Mouse (Mus musculus) left cerebral cortex, adult 8-10 months (tissue): ENCODE data around the gene Dnhd1. TPM values are rescaled to one million over a fixed set of nuclear protein-coding genes. Genes with fewer than 3 reads are reported as not detected.

Experiments used
- total RNA-seq, 4 experiments: library from RNA; stranded (reverse); gene quantifications; 2 replicates each; pipeline ENCODE4 v1.2.4; 2022

Dnhd1 gene
- total RNA-seq, 4 experiments from 2014 or later = 4.8 to 6.3 (median 5.7) TPM

Other genes with a start within 250 kb of the Dnhd1 start
- 1 to 10 TPM in 2 of 4 experiments, under 1 TPM in 2; 0.98 to 2.0 (median 1.1) TPM for gene Cnga4, start 246.3 kb upstream of the Dnhd1 start, total RNA-seq
- 10 to 100 TPM; 47.6 to 57.7 (median 52.5) TPM for gene Cckbr, start 225.1 kb upstream of the Dnhd1 start, total RNA-seq
- 10 to 100 TPM; 15.1 to 18.5 (median 17.0) TPM for gene Cavin3, start 168.5 kb upstream of the Dnhd1 start, total RNA-seq
- 100 to 1,000 TPM; 100 to 105 (median 101) TPM for gene Smpd1, start 96.5 kb upstream of the Dnhd1 start, total RNA-seq
- gene Apbb1, start 69.2 kb upstream of the Dnhd1 start, total RNA-seq = 100 to 1,000 TPM; 437 to 456 (median 444) TPM
- under 1 TPM; 0.33 to 0.63 (median 0.44) TPM for gene Hpx, start 50.7 kb upstream of the Dnhd1 start, total RNA-seq
- gene Trim3, start 17.3 kb upstream of the Dnhd1 start, total RNA-seq = 100 to 1,000 TPM; 137 to 154 (median 148) TPM
- 10 to 100 TPM; 63.0 to 74.1 (median 68.2) TPM for gene Timm10b, start 10.8 kb upstream of the Dnhd1 start, total RNA-seq
- gene Arfip2, start 10.4 kb upstream of the Dnhd1 start, total RNA-seq = 100 to 1,000 TPM in 1 of 4 experiments, 10 to 100 TPM in 3; 84.6 to 108 (median 91.6) TPM
- 10 to 100 TPM in 2 of 4 experiments, 1 to 10 TPM in 2; 9.3 to 13.0 (median 11.2) TPM for gene Gm45799, start 10.3 kb upstream of the Dnhd1 start, total RNA-seq
- gene Ilk, start 85.8 kb downstream of the Dnhd1 start, total RNA-seq = 10 to 100 TPM; 74.3 to 83.2 (median 81.6) TPM
- gene Rrp8, start 86.6 kb downstream of the Dnhd1 start, total RNA-seq = 10 to 100 TPM; 12.5 to 15.5 (median 13.8) TPM
- 100 to 1,000 TPM in 3 of 4 experiments, 10 to 100 TPM in 1; 97.4 to 118 (median 113) TPM for gene Taf10, start 93.5 kb downstream of the Dnhd1 start, total RNA-seq
- 10 to 100 TPM; 62.2 to 81.2 (median 67.1) TPM for gene Tpp1, start 101.4 kb downstream of the Dnhd1 start, total RNA-seq
- gene Dchs1, start 136.8 kb downstream of the Dnhd1 start, total RNA-seq = 10 to 100 TPM in 1 of 4 experiments, 1 to 10 TPM in 3; 9.1 to 10.2 (median 9.5) TPM
- gene Mrpl17, start 160.3 kb downstream of the Dnhd1 start, total RNA-seq = 100 to 1,000 TPM in 3 of 4 experiments, 10 to 100 TPM in 1; 89.9 to 106 (median 102) TPM